Comparison of ENCODE assay signal across 28 mouse cellular contexts in genomic region chr8:126641568-126642295, GRCm38 (mm10). TPM values are rescaled to one million over a fixed set of nuclear protein-coding genes. Genes with fewer than 3 reads are reported as not detected.
DNase-seq lines count a peak whose midpoint lies in the region; ATAC-seq lines count a peak whose summit lies in the region.
"Had no signal": no experiment of that assay in that cellular context is flagged by ENCODE, and none has a peak within 500 bp of the region (broad histone marks: within the 10 kb centered on the region; RNA-seq: fewer than 3 reads in every experiment).

No protein-coding gene starts in this region.

- no peaks in the 10 kb centered on the region for H3K36me3 ChIP-seq in intestine, embryonic 15.5 days
- H3K36me3 ChIP-seq in midbrain, embryonic 10.5 days, result no peaks in the 10 kb centered on the region
- H3K36me3 ChIP-seq: embryonic facial prominence, embryonic 13.5 days; liver, embryonic 15.5 days; lung, embryonic 15.5 days; midbrain, embryonic 13.5 days had no signal

- no peak overlapping the region for H3K4me2 ChIP-seq in intestine, embryonic 15.5 days (replicated peaks)
- H3K4me2 ChIP-seq: embryonic facial prominence, embryonic 13.5 days; forebrain, embryonic 13.5 days; liver, embryonic 15.5 days; lung, embryonic 15.5 days; midbrain, embryonic 13.5 days had no signal

- peak; percentile 92 for ATAC-seq in intestine, embryonic 15.5 days
- ATAC-seq: activated CD4-positive, CD25-positive, alpha-beta regulatory T cell, adult 4 months; CD4-positive, CD25-positive, alpha-beta regulatory T cell, adult 4 months; forebrain, embryonic 13.5 days; hindbrain, embryonic 16.5 days; midbrain, embryonic 13.5 days had no signal

- DNase-seq in retina, adult 2 months (ENCODE audit: low read depth, low spot score), result peak; percentile 60
- no peak for DNase-seq in retina, embryonic 14.5 days (ENCODE audit: low spot score)
- DNase-seq in retina, postnatal 1 day, result peak; percentile 72
- DNase-seq in midbrain, embryonic 10.5 days (ENCODE audit: low spot score), result no peak
- no peak for DNase-seq in right cerebral cortex, adult 2 months (ENCODE audit: low spot score in 2 of 2)
- DNase-seq in left cerebral cortex, adult 8-10 months (ENCODE audit: low spot score in 2 of 2), result no peak
- DNase-seq: adrenal gland, adult 2 months; adrenal gland, postnatal 36 days; cerebellum, adult 2 months; cerebellum, postnatal 25 days; gastrocnemius, postnatal 36 days; heart, adult 2 months; kidney, postnatal 14 days; layer of hippocampus, adult 9-11 months; liver; right cerebral cortex, postnatal 14 days; thymus, adult 2 months; thymus, postnatal 36 days had no signal

- no peak overlapping the region for H3K4me3 ChIP-seq in intestine, embryonic 15.5 days (replicated peaks)
- H3K4me3 ChIP-seq in midbrain, embryonic 10.5 days, result no peak overlapping the region
- H3K4me3 ChIP-seq: embryonic facial prominence, embryonic 13.5 days; forebrain, embryonic 13.5 days; heart, adult 2 months; liver, embryonic 15.5 days; lung, embryonic 15.5 days; megakaryocyte, embryonic 14.5 days; midbrain, embryonic 13.5 days had no signal

- no peaks in the 10 kb centered on the region for H3K4me1 ChIP-seq in intestine, embryonic 15.5 days (replicated peaks)
- H3K4me1 ChIP-seq in midbrain, embryonic 10.5 days, result 0 out of 2 replicates have a peak, but pooled peaks cover 3% of the 10 kb centered on the region
- H3K4me1 ChIP-seq: forebrain, embryonic 13.5 days; midbrain, embryonic 13.5 days had no signal

- no peak overlapping the region; the same call in 1 of the 2 replicates for H3K27ac ChIP-seq in intestine, embryonic 15.5 days
- no peak overlapping the region for H3K27ac ChIP-seq in midbrain, embryonic 10.5 days (replicated peaks)
- H3K27ac ChIP-seq: embryonic facial prominence, embryonic 13.5 days; forebrain, embryonic 13.5 days; heart, adult 2 months; liver, embryonic 15.5 days; lung, embryonic 15.5 days; midbrain, embryonic 13.5 days had no signal

- H3K27me3 ChIP-seq in intestine, embryonic 15.5 days (replicated peaks), result no peaks in the 10 kb centered on the region
- H3K27me3 ChIP-seq in midbrain, embryonic 10.5 days (ENCODE audit: low read depth, poor library complexity, severe bottlenecking), result no peaks in the 10 kb centered on the region
- H3K27me3 ChIP-seq: embryonic facial prominence, embryonic 13.5 days; forebrain, embryonic 13.5 days; liver, embryonic 15.5 days; lung, embryonic 15.5 days; midbrain, embryonic 13.5 days had no signal

- no peak overlapping the region for H3K9ac ChIP-seq in intestine, embryonic 15.5 days
- H3K9ac ChIP-seq: embryonic facial prominence, embryonic 13.5 days; forebrain, embryonic 13.5 days; liver, embryonic 15.5 days; lung, embryonic 15.5 days; midbrain, embryonic 13.5 days had no signal

- WGBS in intestine, embryonic 15.5 days, result 68% methylated on average over 3 of the region's 3 CpGs
- 63% methylated on average over 3 of the region's 3 CpGs for WGBS in midbrain, embryonic 10.5 days

- H3K9me3 ChIP-seq in intestine, embryonic 15.5 days, result no peaks in the 10 kb centered on the region
- H3K9me3 ChIP-seq in midbrain, embryonic 10.5 days (replicated peaks), result peaks cover 4% of the 10 kb centered on the region; the same call in 1 of the 2 replicates
- H3K9me3 ChIP-seq: embryonic facial prominence, embryonic 13.5 days; liver, embryonic 15.5 days; lung, embryonic 15.5 days; midbrain, embryonic 13.5 days had no signal

RNA-seq across cellular contexts. Expression of gene Irf2bp2, which starts 47.9 kb away (rescaled TPM):
- polyA plus RNA-seq in intestine, embryonic 15.5 days (2015; fragmentation: Nextera tagmentation; extraction: Ambion mirVana), result 14.1 and 16.1 TPM in 2 replicates
- polyA plus RNA-seq in midbrain, embryonic 10.5 days (2016; fragmentation: Nextera tagmentation; extraction: Ambion mirVana), result 3.8 and 4.0 TPM in 2 replicates
- 10 to 100 TPM; 52.9 to 59.6 (median 58.6) TPM for total RNA-seq in left cerebral cortex, adult 8-10 months (2022)

Comparison
In these comparisons a context has a peak if more than half of its experiments do, and no peak if none do; other contexts are left out.
1. DNase-seq: peak in retina, adult 2 months (single experiment) and retina, postnatal 1 day (single experiment); none in retina, embryonic 14.5 days (single experiment), midbrain, embryonic 10.5 days (single experiment), right cerebral cortex, adult 2 months (0 of 2) and left cerebral cortex, adult 8-10 months (0 of 2).